Mouse (Mus musculus) heart, adult 2 months (tissue): ENCODE results near the gene Morn1. TPM values are rescaled to one million over a fixed set of nuclear protein-coding genes. Genes with fewer than 3 reads are reported as not detected.

Experiments used
- DNase-seq, 2 experiments: peaks; one replicate each; pipeline ENCODE4 v3.0.0; 2021
- H3K27ac ChIP-seq: fragments of 200-600 bp; 2 replicates; pipeline ENCODE4 v1.8.1; 2022
- H3K27me3 ChIP-seq: fragments of 200-500 bp; 2 replicates; pipeline ENCODE4 v1.6.1; 2012; ENCODE audit warnings: mild to moderate bottlenecking, low read length, inconsistent platforms, mixed read lengths; ENCODE audit not compliant: control insufficient read depth, insufficient read depth
- H3K36me3 ChIP-seq: fragments of 200-500 bp; 2 replicates; pipeline ENCODE4 v1.6.1; 2012; ENCODE audit warnings: low read length, inconsistent platforms; ENCODE audit not compliant: control insufficient read depth, insufficient read depth
- H3K4me1 ChIP-seq: fragments of 200-500 bp; 2 replicates; pipeline ENCODE4 v1.6.1; 2011; ENCODE audit warnings: low read length; ENCODE audit not compliant: control insufficient read depth, insufficient read depth
- H3K4me3 ChIP-seq: fragments of 200-600 bp; 2 replicates; pipeline ENCODE4 v1.8.1; 2022
- H3K79me2 ChIP-seq: fragments of 200-500 bp; replicated peaks from 2 replicates; pipeline ENCODE4 v1.6.1; 2012; ENCODE audit warnings: mild to moderate bottlenecking, inconsistent platforms, low read length, moderate library complexity, mixed read lengths; ENCODE audit not compliant: control insufficient read depth, insufficient read depth
- H3K9ac ChIP-seq: fragments of 200-500 bp; 2 replicates; pipeline ENCODE4 v1.6.1; 2012; ENCODE audit warnings: low read depth, mild to moderate bottlenecking, control low read depth, inconsistent platforms, low read length, mixed read lengths
- CTCF ChIP-seq: fragments of 200-600 bp; IDR thresholded peaks from 2 replicates; pipeline ENCODE4 v1.8.1; 2022; ENCODE audit warnings: antibody characterized with exemption, mild to moderate bottlenecking, moderate library complexity
- EP300 ChIP-seq: fragments of 200-500 bp; IDR thresholded peaks from 2 replicates; pipeline ENCODE4 v1.6.1; 2011; ENCODE audit warnings: low read depth, low read length, control low read depth; ENCODE audit not compliant: insufficient read depth
- POLR2A ChIP-seq: fragments of 200-500 bp; IDR thresholded peaks from 2 replicates; pipeline ENCODE4 v1.6.1; 2011; ENCODE audit warnings: mild to moderate bottlenecking, low read depth, low read length, control low read depth; ENCODE audit not compliant: insufficient read depth
- WGBS: fragments of 180-500 bp; shearing (Covaris S2); methylation state at CpG from one replicate; pipeline ENCODE4 v1.1.7; 2018; 5-methylcytosine and 5-hydroxymethylcytosine counted together
- intact Hi-C: fragments of 180-260 bp; cut with DNase I; formaldehyde crosslinking; loops from one replicate; pipeline ENCODE4 v1.15.1; 2025
- polyA plus RNA-seq: library from polyadenylated mRNA; depleted of rRNA; stranded (reverse); fragments of >200 nt; gene quantifications from 2 replicates; pipeline ENCODE4 v1.2.3, GENCODE M21; 2012
- total RNA-seq, 2 experiments: library from RNA; stranded (reverse); gene quantifications; 2 replicates each; pipeline ENCODE4 v1.2.3; 2021

Gene Morn1
- total and polyA plus RNA-seq, 3 experiments, result 1.1 to 2.5 (median 1.3) TPM

DNA sequence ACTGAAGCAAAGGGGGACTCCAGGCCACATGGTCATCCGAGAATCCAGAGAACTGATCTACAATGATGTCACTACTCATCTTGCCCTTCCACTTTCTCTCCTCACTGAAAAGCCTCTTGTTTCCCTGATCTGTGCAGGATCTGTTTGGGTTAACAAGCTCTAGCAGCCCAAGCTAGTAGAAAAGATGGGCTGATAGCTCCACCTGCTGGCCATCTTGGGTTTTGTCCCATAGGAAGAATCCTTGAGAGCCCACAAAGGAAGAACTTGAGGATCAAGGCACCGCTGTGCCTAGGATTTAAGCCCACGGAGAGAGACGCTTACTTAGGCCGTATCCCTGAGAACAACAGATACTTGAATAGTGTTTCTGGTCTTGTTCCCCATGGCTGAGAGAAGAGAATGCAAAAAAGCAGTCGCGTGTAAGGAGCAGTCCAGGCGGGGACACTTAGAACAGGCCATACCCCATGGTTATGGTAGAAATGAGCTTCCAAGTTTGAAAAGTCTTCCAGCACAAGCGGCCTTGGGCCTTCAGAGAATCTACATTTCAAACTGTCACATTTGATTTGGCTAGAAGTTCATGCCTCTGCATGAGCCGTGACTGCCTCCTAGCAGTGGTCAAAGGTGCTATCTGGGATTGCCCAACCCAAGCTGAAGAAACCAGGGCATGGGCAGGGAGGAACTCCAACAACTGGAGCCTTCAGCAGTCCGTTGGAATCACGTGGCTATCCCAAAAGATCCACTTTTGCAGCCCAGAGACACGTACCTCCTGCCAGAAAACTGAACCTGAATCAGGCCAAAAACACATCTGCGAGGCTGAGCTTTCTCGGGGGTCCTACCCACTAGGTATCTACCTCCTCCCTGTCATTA is 20.2 kb upstream of the Morn1 start:
- Histone ChIP-seq H3K79me2 (no peaks in the 10 kb centered on the region), H3K9ac (no peak overlapping the region), H3K27ac (peak overlapping the region; percentile 56), H3K36me3 (no peaks in the 10 kb centered on the region), H3K4me1 (peaks cover 11% of the 10 kb centered on the region), H3K27me3 (no peaks in the 10 kb centered on the region), H3K4me3 (peak overlapping the region; percentile 65)
- intact Hi-C loops, result loop anchor here (1.0 to 2.0 kb wide), 4 partner anchors 85 to 189 kb away; partner anchors contain the start of gene Pank4
- DNase-seq, result peak; percentile 84 to 87
- 2% methylated on average over 15 of the region's 15 CpGs for WGBS
- peak; percentile 95 for TF ChIP-seq CTCF
- TF ChIP-seq EP300, result peak; percentile 64; the same call in 1 of the 2 replicates
- TF ChIP-seq POLR2A, result no peak

GRCm38 (mm10) chr4:155066834-155067522 is 19.4 kb upstream of the Morn1 start, which contains the start of gene Pex10:
Gene Pex10 (plus strand): TSS chr4:155067016.
- TF ChIP-seq CTCF, result no peak
- TF ChIP-seq EP300, result no peak
- TF ChIP-seq POLR2A, result peak; percentile 91
- Histone ChIP-seq H3K79me2 (no peaks in the 10 kb centered on the region), H3K9ac (peak within 1 kb of the TSS; percentile 81), H3K4me1 (peaks cover 11% of the 10 kb centered on the region), H3K4me3 (peak within 1 kb of the TSS; percentile 65), H3K36me3 (no peaks in the 10 kb centered on the region), H3K27ac (peak within 1 kb of the TSS; percentile 87), H3K27me3 (no peaks in the 10 kb centered on the region)
- intact Hi-C loops, result loop anchor here (1.0 to 2.0 kb wide), 3 partner anchors 86 to 122 kb away; partner anchors contain the start of gene Pank4
- DNase-seq, result peak; percentile 97 to 98
- WGBS, result 1% methylated on average over 48 of the region's 48 CpGs

- no peak for DNase-seq
- H3K79me2 ChIP-seq, result no peaks in the 10 kb centered on the region
- H3K4me1 ChIP-seq, result peaks cover 11% of the 10 kb centered on the region
- TF ChIP-seq CTCF, result no peak
- no peak for TF ChIP-seq EP300
- no peak for TF ChIP-seq POLR2A
- intact Hi-C loops, result no loop called here
- WGBS, result 89% methylated on average over 20 of the region's 20 CpGs
- no peaks in the 10 kb centered on the region for H3K27me3 ChIP-seq
- no peak overlapping the region for H3K9ac ChIP-seq
- H3K27ac ChIP-seq, result no peak overlapping the region
- H3K4me3 ChIP-seq, result no peak overlapping the region
- no peaks in the 10 kb centered on the region for H3K36me3 ChIP-seq
These were observed 17.9 kb upstream of the Morn1 start for GRCm38 (mm10) chr4:155068357-155068972.

- Histone ChIP-seq H3K79me2 (no peaks in the 10 kb centered on the region), H3K4me3 (no peak overlapping the region), H3K9ac (no peak overlapping the region), H3K27me3 (no peaks in the 10 kb centered on the region), H3K36me3 (no peaks in the 10 kb centered on the region), H3K27ac (no peak overlapping the region), H3K4me1 (peaks cover 11% of the 10 kb centered on the region)
- TF ChIP-seq EP300, result 0 out of 2 replicates have a peak, but pooled peaks have one; percentile 22
- no peak for TF ChIP-seq POLR2A
- TF ChIP-seq CTCF, result peak; percentile 39
- intact Hi-C loops, result no loop called here
- 83% methylated on average over 6 of the region's 6 CpGs for WGBS
- DNase-seq, result no peak
These were observed 17.2 kb upstream of the Morn1 start for GRCm38 (mm10) chr4:155069191-155069590.

DNA sequence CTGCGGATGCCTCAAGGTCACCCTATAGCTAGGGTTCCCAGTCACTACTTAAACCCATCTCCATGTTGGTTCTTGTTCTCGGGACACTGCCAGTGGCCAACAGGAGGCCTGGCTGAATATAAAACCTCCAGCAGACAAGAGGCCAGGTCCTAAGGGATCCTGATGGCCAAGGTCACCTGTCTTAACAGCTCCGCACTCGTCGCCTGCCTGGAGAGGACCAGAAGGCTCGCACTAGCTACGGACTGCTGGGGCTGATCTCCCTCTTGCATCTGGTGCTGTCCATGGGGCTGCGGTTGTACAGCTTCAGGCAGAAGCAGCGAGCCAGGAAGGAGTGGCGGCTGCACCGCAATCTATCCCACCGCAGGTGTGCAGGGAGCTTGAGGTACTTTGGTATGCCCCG is 16.2 kb upstream of the Morn1 start:
- intact Hi-C loops, result no loop called here
- TF ChIP-seq CTCF, result no peak
- no peak for TF ChIP-seq EP300
- TF ChIP-seq POLR2A, result no peak
- Histone ChIP-seq H3K27me3 (no peaks in the 10 kb centered on the region), H3K4me3 (no peak overlapping the region), H3K9ac (no peak overlapping the region), H3K4me1 (peaks cover 11% of the 10 kb centered on the region), H3K36me3 (no peaks in the 10 kb centered on the region), H3K27ac (no peak overlapping the region), H3K79me2 (no peaks in the 10 kb centered on the region)
- no peak for DNase-seq
- whole genome bisulfite sequencing, result 88% methylated on average over 13 of the region's 13 CpGs
